Comparison of ENCODE assay signal across 28 mouse cellular contexts in the genomic region with DNA sequence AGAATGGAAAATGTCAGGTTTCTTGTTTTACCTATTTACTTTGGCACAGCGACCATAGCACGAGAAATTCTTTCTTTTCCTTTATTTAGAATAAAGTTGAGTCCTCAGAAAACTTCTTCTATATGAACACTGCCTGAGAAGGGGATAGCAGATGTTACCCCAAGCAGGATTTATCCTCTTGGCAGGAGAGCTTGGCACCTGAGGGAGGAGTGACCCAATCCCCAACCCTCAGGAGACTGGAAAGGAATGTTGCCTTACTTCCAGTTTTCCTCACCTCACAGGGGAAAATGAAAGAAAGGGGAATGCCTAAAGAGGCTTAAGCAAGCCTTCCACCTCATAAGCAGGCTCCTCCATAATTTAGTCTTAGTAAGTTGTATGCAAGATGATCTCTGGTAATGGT.
"Had no signal": no experiment of that assay in that cellular context is flagged by ENCODE, and none has a peak within 500 bp of the region (broad histone marks: within the 10 kb centered on the region; RNA-seq: fewer than 3 reads in every experiment).

No protein-coding gene starts in this region.

- H3K36me3 ChIP-seq: heart, embryonic 10.5 days; heart, embryonic 12.5 days; hindbrain, embryonic 10.5 days; hindbrain, embryonic 12.5 days; intestine, embryonic 15.5 days; limb, embryonic 10.5 days; limb, embryonic 12.5 days; liver, embryonic 13.5 days; liver, embryonic 15.5 days had no signal

- H3K4me2 ChIP-seq: heart, embryonic 12.5 days; hindbrain, embryonic 12.5 days; hindbrain, embryonic 14.5 days; intestine, embryonic 15.5 days; limb, embryonic 12.5 days; liver, embryonic 11.5 days; liver, embryonic 13.5 days; liver, embryonic 15.5 days had no signal

- H3K27ac ChIP-seq: heart, embryonic 10.5 days; hindbrain, embryonic 10.5 days; hindbrain, embryonic 12.5 days; hindbrain, embryonic 14.5 days; intestine, embryonic 15.5 days; left cerebral cortex, adult 2 months; limb, embryonic 10.5 days; limb, embryonic 12.5 days; liver, embryonic 13.5 days; liver, embryonic 15.5 days had no signal

- H3K4me3 ChIP-seq: heart, embryonic 10.5 days; heart, embryonic 12.5 days; hindbrain, embryonic 10.5 days; hindbrain, embryonic 12.5 days; intestine, embryonic 15.5 days; layer of hippocampus, adult 2 months; left cerebral cortex, adult 2 months; limb, embryonic 10.5 days; limb, embryonic 12.5 days; liver, embryonic 13.5 days; liver, embryonic 15.5 days had no signal

- H3K9me3 ChIP-seq: heart, embryonic 10.5 days; hindbrain, embryonic 10.5 days; hindbrain, embryonic 12.5 days; intestine, embryonic 15.5 days; limb, embryonic 10.5 days; limb, embryonic 12.5 days; liver, embryonic 13.5 days; liver, embryonic 15.5 days had no signal

- DNase-seq: gastrocnemius, postnatal 10 days; gastrocnemius, postnatal 25 days; heart, adult 18-20 months; heart, postnatal 10 days; heart, postnatal 4 days; kidney, adult 18-20 months; kidney, adult 8-10 months; kidney, postnatal 10 days; kidney, postnatal 25 days; kidney, postnatal 4 days; liver; liver, embryonic 13.5 days; liver, postnatal 0 days had no signal

- H3K9ac ChIP-seq: heart, embryonic 12.5 days; hindbrain, embryonic 12.5 days; hindbrain, embryonic 14.5 days; intestine, embryonic 15.5 days; limb, embryonic 12.5 days; liver, embryonic 13.5 days; liver, embryonic 15.5 days; liver, postnatal 0 days had no signal

- H3K4me1 ChIP-seq: hindbrain, embryonic 12.5 days; intestine, embryonic 15.5 days; limb, embryonic 10.5 days; limb, embryonic 12.5 days; liver, embryonic 13.5 days; liver, embryonic 15.5 days had no signal

- ATAC-seq: hindbrain, embryonic 16.5 days; inflammation-experienced regulatory T-cells, adult 6 months; intestine, embryonic 15.5 days; intestine, postnatal 0 days; liver, postnatal 0 days had no signal

- H3K27me3 ChIP-seq: heart, embryonic 12.5 days; hindbrain, embryonic 12.5 days; intestine, embryonic 15.5 days; liver, embryonic 13.5 days; liver, embryonic 15.5 days had no signal
